ENCODE assay signal across 28 mouse cellular contexts in the genomic region with DNA sequence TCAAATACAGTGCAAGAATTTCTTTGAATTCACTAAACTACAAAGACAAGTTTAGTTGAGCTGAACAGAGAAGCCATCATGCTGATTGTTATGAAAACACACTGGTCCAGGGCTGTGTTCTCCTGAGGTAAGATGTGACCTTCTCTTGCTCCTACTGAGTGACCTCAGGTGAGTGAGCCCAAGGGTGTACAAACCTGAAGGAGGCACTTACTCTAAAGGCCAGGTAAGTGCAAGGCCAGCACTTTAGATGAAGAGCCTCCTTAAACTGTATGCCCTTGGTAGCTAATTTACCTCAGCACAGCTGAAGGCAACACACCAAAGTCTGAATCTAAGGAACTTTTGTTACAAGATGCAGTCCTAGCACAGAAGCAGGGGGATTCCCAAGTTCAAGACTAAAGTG.
"Had no signal": no experiment of that assay in that cellular context is flagged by ENCODE, and none has a peak within 500 bp of the region (broad histone marks: within the 10 kb centered on the region; RNA-seq: fewer than 3 reads in every experiment).

No protein-coding gene starts in this region.

- ATAC-seq: forebrain, embryonic 13.5 days; forebrain, embryonic 14.5 days; forebrain, embryonic 15.5 days; forebrain, embryonic 16.5 days; forebrain, postnatal 0 days had no signal

- H3K4me3 ChIP-seq: embryonic facial prominence, embryonic 10.5 days; embryonic facial prominence, embryonic 12.5 days; embryonic facial prominence, embryonic 13.5 days; embryonic facial prominence, embryonic 15.5 days; erythroblast, embryonic 14.5 days; forebrain, embryonic 10.5 days; forebrain, embryonic 12.5 days; forebrain, embryonic 13.5 days; forebrain, embryonic 15.5 days; gastrocnemius, adult 2 months; heart, adult 2 months had no signal

- H3K4me1 ChIP-seq: embryonic facial prominence, embryonic 15.5 days; forebrain, embryonic 12.5 days; forebrain, embryonic 13.5 days; forebrain, embryonic 15.5 days had no signal

- H3K36me3 ChIP-seq: embryonic facial prominence, embryonic 10.5 days; embryonic facial prominence, embryonic 12.5 days; embryonic facial prominence, embryonic 13.5 days; embryonic facial prominence, embryonic 15.5 days; forebrain, embryonic 10.5 days; forebrain, embryonic 12.5 days; forebrain, embryonic 15.5 days had no signal

- H3K4me2 ChIP-seq: embryonic facial prominence, embryonic 12.5 days; embryonic facial prominence, embryonic 13.5 days; embryonic facial prominence, embryonic 15.5 days; forebrain, embryonic 12.5 days; forebrain, embryonic 13.5 days; forebrain, embryonic 15.5 days had no signal

- H3K27ac ChIP-seq: embryonic facial prominence, embryonic 10.5 days; embryonic facial prominence, embryonic 12.5 days; embryonic facial prominence, embryonic 13.5 days; embryonic facial prominence, embryonic 15.5 days; forebrain, embryonic 10.5 days; forebrain, embryonic 12.5 days; forebrain, embryonic 13.5 days; forebrain, embryonic 15.5 days; gastrocnemius, adult 2 months; heart, adult 2 months had no signal

- H3K9ac ChIP-seq: embryonic facial prominence, embryonic 12.5 days; embryonic facial prominence, embryonic 13.5 days; embryonic facial prominence, embryonic 15.5 days; forebrain, embryonic 12.5 days; forebrain, embryonic 13.5 days; forebrain, embryonic 15.5 days; forebrain, postnatal 0 days had no signal

- DNase-seq: cerebellum, adult 2 months; cerebellum, adult 8-10 months; cerebellum, adult 9-10 months; cerebellum, adult 9-11 months; cerebellum, postnatal 10 days; cerebellum, postnatal 14 days; cerebellum, postnatal 25 days; cerebellum, postnatal 36 days; embryo, embryonic 11 days; forebrain, postnatal 0 days; gastrocnemius, adult 2 months; gastrocnemius, postnatal 10 days; gastrocnemius, postnatal 14 days; gastrocnemius, postnatal 25 days; gastrocnemius, postnatal 36 days; heart, adult 18-20 months; heart, adult 2 months had no signal

- H3K27me3 ChIP-seq: embryonic facial prominence, embryonic 12.5 days; embryonic facial prominence, embryonic 13.5 days; embryonic facial prominence, embryonic 15.5 days; forebrain, embryonic 12.5 days; forebrain, embryonic 13.5 days; forebrain, embryonic 15.5 days had no signal

- H3K9me3 ChIP-seq: embryonic facial prominence, embryonic 10.5 days; embryonic facial prominence, embryonic 12.5 days; embryonic facial prominence, embryonic 13.5 days; embryonic facial prominence, embryonic 15.5 days; forebrain, embryonic 10.5 days; forebrain, embryonic 12.5 days; forebrain, embryonic 13.5 days; forebrain, embryonic 15.5 days had no signal
